Mouse (Mus musculus) liver, embryonic 11.5 days (tissue): Measurements from ENCODE around the gene Gdap2. TPM values are rescaled to one million over a fixed set of nuclear protein-coding genes. Genes with fewer than 3 reads are reported as not detected.

Source experiments
- ATAC-seq: fragments of 200-750 bp; cut with Nextera tagmentation; replicated peaks from 2 replicates; pipeline ENCODE4 v1.8.0; 2017; ENCODE audit warnings: moderate number of reproducible peaks, mild to moderate bottlenecking, moderate TSS enrichment, moderate library complexity; ENCODE audit not compliant: low FRiP score
- DNase-seq: peaks from one replicate; pipeline ENCODE4 v3.0.0-alpha.2; 2017; ENCODE audit warnings: low spot score
- H3K27ac ChIP-seq: fragments of 300-500 bp; sonication (generic); 2 replicates; pipeline ENCODE4 v1.5.1; 2014; ENCODE audit warnings: mild to moderate bottlenecking, low read depth, low read length, control low read depth
- H3K27me3 ChIP-seq: fragments of 300-500 bp; sonication (generic); replicated peaks from 2 replicates; pipeline ENCODE4 v1.6.1; 2014; ENCODE audit warnings: low read length, mixed read lengths; ENCODE audit not compliant: control insufficient read depth, insufficient read depth
- H3K36me3 ChIP-seq: fragments of 300-500 bp; sonication (generic); 2 replicates; pipeline ENCODE4 v1.6.1; 2014; ENCODE audit warnings: mild to moderate bottlenecking, low read length, moderate library complexity, mixed read lengths; ENCODE audit not compliant: control insufficient read depth, insufficient read depth
- H3K4me1 ChIP-seq: fragments of 300-500 bp; sonication (generic); replicated peaks from 2 replicates; pipeline ENCODE4 v1.6.1; 2014; ENCODE audit warnings: low read length, mixed read lengths; ENCODE audit not compliant: control insufficient read depth, insufficient read depth
- H3K4me2 ChIP-seq: fragments of 300-500 bp; sonication (generic); 2 replicates; pipeline ENCODE4 v1.6.1; 2014; ENCODE audit warnings: mild to moderate bottlenecking, control low read depth, moderate library complexity
- H3K4me3 ChIP-seq: fragments of 300-500 bp; sonication (generic); 2 replicates; pipeline ENCODE4 v1.5.1; 2014; ENCODE audit warnings: low read depth, low read length, control low read depth
- H3K9ac ChIP-seq: fragments of 300-500 bp; sonication (generic); 2 replicates; pipeline ENCODE4 v1.6.1; 2014; ENCODE audit warnings: low read depth, low read length, control low read depth
- H3K9me3 ChIP-seq: fragments of 300-500 bp; sonication (generic); 2 replicates; pipeline ENCODE4 v1.6.1; 2016; ENCODE audit warnings: low read length, inconsistent platforms, mixed read lengths; ENCODE audit not compliant: control insufficient read depth
- WGBS: fragments of 180-500 bp; shearing (Covaris S2); extraction: QIAGEN DNeasy Blood & Tissue Kit; methylation state at CpG from one replicate; pipeline ENCODE4 v1.1.7; 2014; 5-methylcytosine and 5-hydroxymethylcytosine counted together
- polyA plus RNA-seq: library from polyadenylated mRNA; unstranded; fragments of >200 nt; fragmentation: Nextera tagmentation; extraction: Ambion mirVana; gene quantifications from 2 replicates; pipeline ENCODE4 v1.2.1, GENCODE M21; 2014

Gene Gdap2
- polyA plus RNA-seq: 29.7 and 32.1 TPM in 2 replicates

- DNase-seq: peak; percentile 90
- Histone ChIP-seq H3K27me3 (no peaks in the 10 kb centered on the region), H3K4me1 (peaks cover 4% of the 10 kb centered on the region; the same call in 1 of the 2 replicates), H3K4me3 (peak within 1 kb of the TSS; percentile 89), H3K36me3 (peaks cover 16% of the 10 kb centered on the region), H3K27ac (peak within 1 kb of the TSS; percentile 84), H3K9me3 (no peaks in the 10 kb centered on the region), H3K9ac (peak within 1 kb of the TSS; percentile 79), H3K4me2 (peak within 1 kb of the TSS; percentile 83)
- WGBS: under 1% methylated on average over 53 of the region's 55 CpGs
- peak; percentile 98 for ATAC-seq
Measured at GRCm38 (mm10) chr3:100162315-100163105, at the start of gene Gdap2, which contains the start of gene Wdr3. Gene Gdap2 (plus strand): TSS chr3:100162381. Gene Wdr3 (minus strand): TSS chr3:100162407.

- no peaks in the 10 kb centered on the region for H3K27me3 ChIP-seq
- H3K4me2 ChIP-seq: no peak overlapping the region
- 67% methylated on average over 2 of the region's 2 CpGs for WGBS
- no peaks in the 10 kb centered on the region for H3K4me1 ChIP-seq
- H3K9ac ChIP-seq: no peak overlapping the region
- DNase-seq (no peak), ATAC-seq (no peak)
- H3K9me3 ChIP-seq: no peaks in the 10 kb centered on the region
- H3K4me3 ChIP-seq: no peak overlapping the region
- no peak overlapping the region for H3K27ac ChIP-seq
- no peaks in the 10 kb centered on the region for H3K36me3 ChIP-seq
Measured at GRCm38 (mm10) chr3:100118681-100119080, 43.5 kb upstream of the Gdap2 start.

- DNase-seq: no peak
- Histone ChIP-seq H3K4me2 (no peak overlapping the region), H3K4me3 (no peak overlapping the region), H3K9me3 (no peaks in the 10 kb centered on the region), H3K4me1 (no peaks in the 10 kb centered on the region), H3K27ac (no peak overlapping the region), H3K9ac (no peak overlapping the region), H3K36me3 (no peaks in the 10 kb centered on the region), H3K27me3 (no peaks in the 10 kb centered on the region)
- WGBS: 79% methylated on average over 2 of the region's 2 CpGs
- no peak for ATAC-seq
Measured at GRCm38 (mm10) chr3:100121961-100122360, 40.2 kb upstream of the Gdap2 start.

- no peaks in the 10 kb centered on the region for H3K36me3 ChIP-seq
- H3K4me2 ChIP-seq: no peak overlapping the region
- 74% methylated on average over 1 of the region's 1 CpGs for WGBS
- H3K27ac ChIP-seq: no peak overlapping the region
- H3K4me3 ChIP-seq: no peak overlapping the region
- ATAC-seq (no peak), DNase-seq (no peak)
- H3K9me3 ChIP-seq: no peaks in the 10 kb centered on the region
- H3K27me3 ChIP-seq: no peaks in the 10 kb centered on the region
- no peaks in the 10 kb centered on the region for H3K4me1 ChIP-seq
- H3K9ac ChIP-seq: no peak overlapping the region
Measured at GRCm38 (mm10) chr3:100122445-100122844, 39.7 kb upstream of the Gdap2 start.

- peaks cover 24% of the 10 kb centered on the region for H3K36me3 ChIP-seq
- 86% methylated on average over 15 of the region's 15 CpGs for WGBS
Measured at GRCm38 (mm10) chr3:100160682-100161445, 1.3 kb upstream of the Gdap2 start.

GRCm38 (mm10) chr3:100161665-100162314 is 391 bp upstream of the Gdap2 start:
- no peaks in the 10 kb centered on the region for H3K27me3 ChIP-seq
- WGBS: 1% methylated on average over 35 of the region's 35 CpGs
- H3K27ac ChIP-seq: peak overlapping the region; percentile 21; the same call in 1 of the 2 replicates
- H3K4me1 ChIP-seq: peaks cover 4% of the 10 kb centered on the region; the same call in 1 of the 2 replicates
- ATAC-seq: no peak; the same call in 1 of the 2 replicates
- H3K9me3 ChIP-seq: no peaks in the 10 kb centered on the region
- H3K4me3 ChIP-seq: peak overlapping the region; percentile 89
- H3K4me2 ChIP-seq: peak overlapping the region; percentile 83
- no peak for DNase-seq
- H3K36me3 ChIP-seq: peaks cover 19% of the 10 kb centered on the region
- peak overlapping the region; percentile 79 for H3K9ac ChIP-seq

More at GRCm38 (mm10) chr3:100160682-100161445, 1.3 kb upstream of the Gdap2 start:
- H3K4me2 ChIP-seq: peak overlapping the region; percentile 83
- H3K27ac ChIP-seq: no peak overlapping the region
- peaks cover 4% of the 10 kb centered on the region; the same call in 1 of the 2 replicates for H3K4me1 ChIP-seq
- DNase-seq (no peak), ATAC-seq (no peak)
- H3K4me3 ChIP-seq: peak overlapping the region; percentile 89
- H3K27me3 ChIP-seq: no peaks in the 10 kb centered on the region
- H3K9me3 ChIP-seq: no peaks in the 10 kb centered on the region
- H3K9ac ChIP-seq: peak overlapping the region; percentile 79

- Histone ChIP-seq H3K27ac (no peak overlapping the region), H3K9ac (no peak overlapping the region), H3K9me3 (no peaks in the 10 kb centered on the region), H3K27me3 (no peaks in the 10 kb centered on the region), H3K36me3 (peaks cover 13% of the 10 kb centered on the region), H3K4me2 (peak overlapping the region; percentile 80), H3K4me3 (no peak overlapping the region), H3K4me1 (peaks cover 4% of the 10 kb centered on the region; the same call in 1 of the 2 replicates)
- no peak for DNase-seq
- 82% methylated on average over 2 of the region's 2 CpGs for WGBS
- no peak for ATAC-seq
Measured at GRCm38 (mm10) chr3:100163556-100163955, 1.4 kb downstream of the Gdap2 start.

- H3K27ac ChIP-seq: no peak overlapping the region
- H3K4me1 ChIP-seq: peaks cover 4% of the 10 kb centered on the region; the same call in 1 of the 2 replicates
- no peak for DNase-seq
- H3K4me2 ChIP-seq: no peak overlapping the region
- no peaks in the 10 kb centered on the region for H3K27me3 ChIP-seq
- H3K4me3 ChIP-seq: no peak overlapping the region
- no peaks in the 10 kb centered on the region for H3K9me3 ChIP-seq
- no peak overlapping the region for H3K9ac ChIP-seq
- no peak for ATAC-seq
- peaks cover 4% of the 10 kb centered on the region; the same call in 1 of the 2 replicates for H3K36me3 ChIP-seq
Measured at GRCm38 (mm10) chr3:100164991-100165390, 2.8 kb downstream of the Gdap2 start.
